Mouse (Mus musculus) stomach, postnatal 0 days (tissue): Measurements from ENCODE around the gene Arpp19.

Experiments used
- CTCF ChIP-seq: IDR thresholded peaks from 2 replicates; pipeline ENCODE4 v1.5.1; 2016; ENCODE audit warnings: antibody characterized with exemption, low read depth, mild to moderate bottlenecking, moderate library complexity
- EP300 ChIP-seq: optimal IDR thresholded peaks from 2 replicates; pipeline ENCODE3; 2016; ENCODE audit warnings: antibody characterized with exemption

GRCm38 (mm10) chr9:75019181-75019580 lies 18.2 kb upstream of the Arpp19 start:
- no peak for TF ChIP-seq EP300
- TF ChIP-seq CTCF: no peak
